7 mouse cellular contexts compared by ENCODE assay signal in the genomic region with DNA sequence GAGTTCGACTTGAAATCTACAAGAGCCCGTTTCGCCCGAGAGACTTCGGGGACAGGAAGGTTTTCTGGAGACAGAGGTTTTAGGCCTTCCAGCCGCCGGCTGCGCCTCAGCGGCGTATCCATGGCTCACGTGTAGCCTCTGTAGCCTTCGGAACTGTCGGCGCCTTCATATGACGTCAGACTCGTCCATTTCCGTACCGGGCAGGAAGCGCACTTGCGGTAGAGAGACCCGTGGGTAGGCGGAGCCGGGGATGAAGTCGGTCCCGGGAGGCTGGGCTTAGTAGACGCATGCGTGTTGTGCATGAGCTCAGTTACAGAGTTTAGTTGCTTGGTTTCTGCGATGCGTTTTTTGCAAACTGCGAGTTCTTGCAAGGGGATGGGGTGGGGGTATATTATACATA. TPM values are rescaled to one million over a fixed set of nuclear protein-coding genes. Genes with fewer than 3 reads are reported as not detected.
DNase-seq lines count a peak whose midpoint lies in the region; ATAC-seq lines count a peak whose summit lies in the region.

A gene (minus strand): TSS at position 155 of the 400 bp plus-strand sequence.

- H3K9me3 ChIP-seq in intestine, embryonic 16.5 days (ENCODE audit: control insufficient read depth, low read length): no peaks in the 10 kb centered on the region
- no peaks in the 10 kb centered on the region for H3K9me3 ChIP-seq in midbrain, embryonic 11.5 days (ENCODE audit: control insufficient read depth, low read length)

- peak within 1 kb of the TSS; percentile 58 for H3K4me3 ChIP-seq in intestine, embryonic 16.5 days (ENCODE audit: low read length)
- H3K4me3 ChIP-seq in midbrain, embryonic 11.5 days (ENCODE audit: low read depth, low read length): peak within 1 kb of the TSS; percentile 50

- DNase-seq in adrenal gland, adult 8-10 months: peak; percentile 95
- DNase-seq in embryo, embryonic 9.5 days (ENCODE audit: extremely low spot score): peak; percentile 95
- peak; percentile 90 to 97 for DNase-seq in gastrocnemius, postnatal 4 days (ENCODE audit: low spot score in 2 of 2)
- DNase-seq in left cerebral cortex, postnatal 36 days (ENCODE audit: low spot score in 2 of 2): peak; percentile 95 to 97
- DNase-seq in midbrain, embryonic 11.5 days (ENCODE audit: low spot score, missing footprints): peak; percentile 100
- DNase-seq in skeletal muscle tissue, adult 2 months (ENCODE audit: low read depth, low spot score): peak; percentile 99

- peak within 1 kb of the TSS; percentile 73 for H3K9ac ChIP-seq in intestine, embryonic 16.5 days (ENCODE audit: low read depth, low read length)
- H3K9ac ChIP-seq in midbrain, embryonic 11.5 days (ENCODE audit: low read length): peak within 1 kb of the TSS; percentile 80

- under 1% methylated on average over 30 of the region's 30 CpGs for WGBS in intestine, embryonic 16.5 days
- WGBS in midbrain, embryonic 11.5 days: under 1% methylated on average over 30 of the region's 30 CpGs

- H3K4me1 ChIP-seq in intestine, embryonic 16.5 days (ENCODE audit: control insufficient read depth, insufficient read depth, low read length): peaks cover 29% of the 10 kb centered on the region
- peaks cover 18% of the 10 kb centered on the region for H3K4me1 ChIP-seq in midbrain, embryonic 11.5 days (ENCODE audit: control insufficient read depth, insufficient read depth, low read length)

- no peaks in the 10 kb centered on the region for H3K27me3 ChIP-seq in intestine, embryonic 16.5 days (replicated peaks; ENCODE audit: control insufficient read depth, insufficient read depth, low read length)
- H3K27me3 ChIP-seq in midbrain, embryonic 11.5 days (ENCODE audit: control insufficient read depth, insufficient read depth, low read length): no peaks in the 10 kb centered on the region

- peak within 1 kb of the TSS; percentile 40; the same call in 1 of the 2 replicates for H3K27ac ChIP-seq in intestine, embryonic 16.5 days (ENCODE audit: low read length)
- no peak within 1 kb of the TSS for H3K27ac ChIP-seq in midbrain, embryonic 11.5 days (ENCODE audit: low read depth, low read length)

- peak within 1 kb of the TSS; percentile 70 for H3K4me2 ChIP-seq in intestine, embryonic 16.5 days (ENCODE audit: low read depth, low read length)
- peak within 1 kb of the TSS; percentile 99 for H3K4me2 ChIP-seq in midbrain, embryonic 11.5 days

- intact Hi-C loops in left cerebral cortex, postnatal 36 days (cut with DNase I): loop anchor here (2.0 kb wide), 1 partner anchor 54 kb away; a partner anchor contains a TSS

- ATAC-seq in intestine, embryonic 16.5 days: peak; percentile 94
- peak; percentile 98 for ATAC-seq in midbrain, embryonic 11.5 days (ENCODE audit: low FRiP score)

- H3K36me3 ChIP-seq in intestine, embryonic 16.5 days (ENCODE audit: control insufficient read depth, insufficient read depth, low read length): peaks cover 3% of the 10 kb centered on the region
- peaks cover 14% of the 10 kb centered on the region; the same call in 1 of the 2 replicates for H3K36me3 ChIP-seq in midbrain, embryonic 11.5 days (ENCODE audit: control insufficient read depth, insufficient read depth, low read length)

RNA-seq across cellular contexts. Expression of the gene that starts here (rescaled TPM):
- 10 to 100 TPM; 13.6 to 20.2 (median 17.0) TPM for total RNA-seq in adrenal gland, adult 8-10 months (2022)
- 10 to 100 TPM; 26.6 to 27.7 TPM for total RNA-seq in gastrocnemius, postnatal 4 days (2021)
- polyA plus RNA-seq in intestine, embryonic 16.5 days (2015; fragmentation: Nextera tagmentation; extraction: Ambion mirVana): 25.6 and 29.4 TPM in 2 replicates
- total RNA-seq in left cerebral cortex, postnatal 36 days (2021): 1 to 10 TPM; 8.2 to 9.1 TPM
- 20.0 and 22.5 TPM in 2 replicates for polyA plus RNA-seq in midbrain, embryonic 11.5 days (2014; fragmentation: Nextera tagmentation; extraction: Ambion mirVana)
